Mouse (Mus musculus) layer of hippocampus, postnatal 14 days (tissue): ENCODE data around the gene Tmem35b. TPM values are rescaled to one million over a fixed set of nuclear protein-coding genes. Genes with fewer than 3 reads are reported as not detected.
"Not testable (repeated sequence)": the region's sequence is repeated elsewhere in the genome, so short reads cannot be mapped to it uniquely, and the experiment has no call there.

Experiments
- DNase-seq, 2 experiments: peaks; one replicate each; pipeline ENCODE4 v3.0.0; 2021 to 2022; ENCODE audit warnings: low spot score in 2 of 2, mixed read lengths in 1 of 2
- long read RNA-seq, 2 experiments: library from polyadenylated mRNA; stranded (forward); transcript quantifications; one replicate each; pipeline ENCODE4 v2.0.0; 2021
- total RNA-seq, 2 experiments: library from RNA; stranded (reverse); gene quantifications; 2 replicates each; pipeline ENCODE4 v1.2.3; 2021

The Tmem35b gene
- 1 to 10 TPM; 3.1 to 3.6 TPM for total RNA-seq
- long read RNA-seq, experiment 1, partial matches to known transcripts: 1 of 3 reads
- long read RNA-seq, experiment 1, other reads (novel, unspliced or antisense): 1 of 3 reads
- long read RNA-seq, experiment 2, partial matches to known transcripts: 0 of 4 reads
- long read RNA-seq, experiment 2, other reads (novel, unspliced or antisense): 1 of 4 reads

GRCm38 (mm10) chr4:127123391-127123790, at the start of gene Tmem35b:
Gene Tmem35b (plus strand): TSS chr4:127123691.
- no peak for DNase-seq

GRCm38 (mm10) chr4:127074915-127075314, 48.6 kb upstream of the Tmem35b start:
- DNase-seq: no peak

GRCm38 (mm10) chr4:127076875-127077548, 46.5 kb upstream of the Tmem35b start, which contains the start of gene Zmym6:
Gene Zmym6 (plus strand): TSS chr4:127077383.
- DNase-seq: peak; percentile 96 to 99

- no peak for DNase-seq
These were observed 42.7 kb upstream of the Tmem35b start for GRCm38 (mm10) chr4:127080806-127081205.

- no peak for DNase-seq
These were observed 40.4 kb upstream of the Tmem35b start for GRCm38 (mm10) chr4:127083131-127083530.

GRCm38 (mm10) chr4:127085761-127086160, 37.7 kb upstream of the Tmem35b start:
- DNase-seq: no peak

- DNase-seq: no peak
These were observed 32.3 kb upstream of the Tmem35b start for GRCm38 (mm10) chr4:127091188-127091587.

- no peak for DNase-seq
These were observed 28.4 kb upstream of the Tmem35b start for GRCm38 (mm10) chr4:127095090-127095489.

GRCm38 (mm10) chr4:127099552-127099951, 23.9 kb upstream of the Tmem35b start:
- not testable (repeated sequence) for DNase-seq

GRCm38 (mm10) chr4:127107566-127107965, 15.9 kb upstream of the Tmem35b start:
- no peak for DNase-seq

- no peak for DNase-seq
These were observed 12.9 kb upstream of the Tmem35b start for GRCm38 (mm10) chr4:127110570-127110969.

GRCm38 (mm10) chr4:127124331-127124730, 840 bp downstream of the Tmem35b start:
- no peak for DNase-seq

GRCm38 (mm10) chr4:127125834-127126463, 2.5 kb downstream of the Tmem35b start:
- DNase-seq: peak; percentile 29 to 59

- DNase-seq: no peak
These were observed 11.2 kb downstream of the Tmem35b start for GRCm38 (mm10) chr4:127134687-127135086.

GRCm38 (mm10) chr4:127137591-127137990, 14.1 kb downstream of the Tmem35b start:
- no peak for DNase-seq

- no peak for DNase-seq
These were observed 15.0 kb downstream of the Tmem35b start for GRCm38 (mm10) chr4:127138486-127138885.

GRCm38 (mm10) chr4:127150031-127150430, 26.5 kb downstream of the Tmem35b start:
- DNase-seq: no peak

GRCm38 (mm10) chr4:127153345-127153744, 29.9 kb downstream of the Tmem35b start:
- no peak for DNase-seq

GRCm38 (mm10) chr4:127155757-127156156, 32.3 kb downstream of the Tmem35b start:
- no peak for DNase-seq

- DNase-seq: no peak
These were observed 34.3 kb downstream of the Tmem35b start for GRCm38 (mm10) chr4:127157746-127158145.

GRCm38 (mm10) chr4:127163926-127164325, 40.4 kb downstream of the Tmem35b start:
- DNase-seq: no peak

- no peak for DNase-seq
These were observed 43.6 kb downstream of the Tmem35b start for GRCm38 (mm10) chr4:127167096-127167495.
